Mouse (Mus musculus): ENCODE results near the gene Smg5. TPM values are rescaled to one million over a fixed set of nuclear protein-coding genes. Genes with fewer than 3 reads are reported as not detected.
A peak's percentile ranks its signal among the peaks of the same experiment; 100 is the strongest.

The Smg5 gene
- polyA plus RNA-seq, 1 experiment from 2014 or later: 52.0 TPM

DNA sequence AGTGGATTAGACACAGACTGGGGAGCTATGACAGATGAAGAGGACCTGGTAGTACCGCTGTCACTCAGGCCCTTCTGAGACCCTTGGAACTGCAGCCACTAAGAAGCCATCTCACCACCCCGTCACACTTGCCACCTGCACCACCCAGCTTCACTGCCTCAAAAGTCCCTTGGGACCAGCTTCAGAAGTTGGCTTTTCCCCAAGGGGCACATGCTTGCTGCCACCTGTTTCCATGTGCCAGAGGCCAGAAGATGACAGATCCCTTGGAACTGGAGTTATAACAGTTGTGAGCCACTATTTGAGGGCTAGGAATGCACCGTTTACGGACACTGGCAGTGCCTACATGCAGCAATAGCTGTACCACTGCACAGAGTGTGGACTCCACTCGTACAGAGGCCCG lies 59.2 kb downstream of the Smg5 start:
- peak; percentile 29 for DNase-seq (ENCODE audit: low spot score)
- Histone ChIP-seq H3K27me3 (replicated peaks; ENCODE audit: control insufficient read depth, insufficient read depth, low read length) (no peaks in the 10 kb centered on the region), H3K9me3 (ENCODE audit: control insufficient read depth, low read length) (no peaks in the 10 kb centered on the region), H3K9ac (ENCODE audit: low read depth, low read length) (no peak overlapping the region), H3K4me2 (no peak overlapping the region), H3K27ac (ENCODE audit: low read depth, low read length) (no peak overlapping the region), H3K36me3 (ENCODE audit: control insufficient read depth, insufficient read depth, low read length) (peaks cover 20% of the 10 kb centered on the region), H3K4me1 (replicated peaks; ENCODE audit: control insufficient read depth, insufficient read depth, low read length) (no peaks in the 10 kb centered on the region), H3K4me3 (ENCODE audit: low read depth, low read length) (no peak overlapping the region)
- ATAC-seq (replicated peaks; ENCODE audit: low FRiP score): no peak
- 92% methylated on average over 6 of the region's 6 CpGs for WGBS

DNA sequence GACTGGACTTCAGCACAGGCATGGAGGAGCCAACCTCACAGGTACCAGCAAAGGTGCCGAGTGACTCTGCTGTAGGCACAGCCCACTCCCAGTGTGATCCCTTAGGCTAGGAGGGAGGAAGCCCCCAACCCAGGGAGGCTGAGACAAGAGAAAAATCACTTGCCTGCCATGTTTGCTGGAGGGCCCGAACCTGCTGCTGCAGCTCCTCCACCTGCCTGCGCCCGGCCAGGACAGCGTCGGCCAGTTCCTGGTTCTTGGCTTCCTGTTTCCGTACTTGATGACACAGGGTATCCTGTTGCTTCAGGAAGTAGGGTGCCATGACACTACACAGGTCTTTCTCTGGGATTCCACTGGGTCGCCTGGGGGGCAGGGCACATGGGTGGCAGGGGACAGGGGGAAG lies 59.7 kb downstream of the Smg5 start:
- Histone ChIP-seq H3K9me3 (ENCODE audit: control insufficient read depth, low read length) (no peaks in the 10 kb centered on the region), H3K36me3 (ENCODE audit: control insufficient read depth, insufficient read depth, low read length) (peaks cover 22% of the 10 kb centered on the region), H3K9ac (ENCODE audit: low read depth, low read length) (no peak overlapping the region), H3K4me2 (no peak overlapping the region), H3K27me3 (replicated peaks; ENCODE audit: control insufficient read depth, insufficient read depth, low read length) (no peaks in the 10 kb centered on the region), H3K4me3 (ENCODE audit: low read depth, low read length) (no peak overlapping the region), H3K4me1 (replicated peaks; ENCODE audit: control insufficient read depth, insufficient read depth, low read length) (no peaks in the 10 kb centered on the region), H3K27ac (ENCODE audit: low read depth, low read length) (no peak overlapping the region)
- WGBS: 83% methylated on average over 8 of the region's 8 CpGs
- ATAC-seq (replicated peaks; ENCODE audit: low FRiP score): no peak
- DNase-seq (ENCODE audit: low spot score): no peak

DNA sequence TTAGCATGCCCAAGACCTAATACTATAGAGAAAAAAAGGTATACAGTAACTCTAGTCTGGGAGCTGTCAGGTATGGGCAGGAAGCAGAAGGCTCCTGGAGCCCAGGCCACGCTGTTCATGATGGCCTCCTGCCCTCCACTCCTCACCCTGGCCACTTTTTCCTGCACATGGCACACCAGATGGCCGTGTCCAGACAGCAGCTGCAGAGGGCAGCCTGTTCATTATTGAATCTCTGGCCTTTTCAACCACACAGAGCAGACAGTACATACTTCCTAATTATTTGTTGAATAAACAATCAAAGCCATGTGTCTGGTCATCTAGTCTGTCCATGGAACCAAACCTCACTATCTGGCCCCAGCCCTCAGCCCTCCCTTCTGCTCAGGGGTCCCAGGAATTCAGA lies 62.6 kb downstream of the Smg5 start:
- Histone ChIP-seq H3K36me3 (ENCODE audit: control insufficient read depth, insufficient read depth, low read length) (peaks cover 20% of the 10 kb centered on the region), H3K9me3 (ENCODE audit: control insufficient read depth, low read length) (no peaks in the 10 kb centered on the region), H3K9ac (ENCODE audit: low read depth, low read length) (no peak overlapping the region), H3K27me3 (replicated peaks; ENCODE audit: control insufficient read depth, insufficient read depth, low read length) (no peaks in the 10 kb centered on the region), H3K4me2 (no peak overlapping the region), H3K4me1 (replicated peaks; ENCODE audit: control insufficient read depth, insufficient read depth, low read length) (no peaks in the 10 kb centered on the region), H3K27ac (ENCODE audit: low read depth, low read length) (no peak overlapping the region), H3K4me3 (ENCODE audit: low read depth, low read length) (no peak overlapping the region)
- DNase-seq (ENCODE audit: low spot score) (no peak), ATAC-seq (replicated peaks; ENCODE audit: low FRiP score) (no peak)
- 88% methylated on average over 2 of the region's 2 CpGs for WGBS

DNA sequence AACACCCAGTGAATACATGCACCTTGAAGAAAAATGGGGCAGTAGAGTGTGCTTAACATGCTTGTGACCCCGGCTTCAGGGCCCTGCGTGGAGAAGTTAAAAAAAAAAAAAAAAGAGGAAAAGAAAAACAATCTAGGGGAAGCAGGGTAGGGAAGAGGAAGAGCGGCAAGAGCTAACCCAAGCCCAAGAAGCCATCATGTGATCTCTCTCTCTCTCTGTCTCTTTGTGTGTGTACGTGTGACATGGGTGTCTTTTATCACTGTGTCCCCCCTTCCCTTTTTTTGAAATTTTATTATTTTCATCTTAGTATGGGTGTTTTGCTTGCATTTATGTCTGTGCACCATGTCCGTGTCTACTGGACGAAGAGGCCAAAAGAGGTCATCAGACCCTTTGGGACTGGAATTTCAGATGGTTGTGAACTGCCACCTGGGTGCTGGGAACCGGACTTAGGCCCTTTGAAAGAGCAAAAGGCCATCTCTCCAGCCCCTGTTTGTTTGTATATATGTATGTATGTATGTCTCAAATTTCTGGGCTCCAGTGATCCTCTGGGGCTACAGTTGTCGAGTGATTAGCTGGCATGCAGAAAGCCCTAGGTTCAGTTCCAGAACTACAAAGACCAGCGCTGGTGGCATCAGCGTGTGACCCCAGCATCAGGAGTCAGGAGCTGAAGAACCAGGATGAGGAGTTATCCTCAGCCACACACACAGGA lies 67.6 kb downstream of the Smg5 start:
- 90% methylated on average over 10 of the region's 10 CpGs for WGBS
- Histone ChIP-seq H3K27me3 (replicated peaks; ENCODE audit: control insufficient read depth, insufficient read depth, low read length) (no peaks in the 10 kb centered on the region), H3K9me3 (ENCODE audit: control insufficient read depth, low read length) (no peaks in the 10 kb centered on the region), H3K36me3 (ENCODE audit: control insufficient read depth, insufficient read depth, low read length) (peaks cover 10% of the 10 kb centered on the region), H3K4me1 (replicated peaks; ENCODE audit: control insufficient read depth, insufficient read depth, low read length) (peaks cover 12% of the 10 kb centered on the region), H3K27ac (ENCODE audit: low read depth, low read length) (no peak overlapping the region), H3K4me2 (no peak overlapping the region), H3K4me3 (ENCODE audit: low read depth, low read length) (no peak overlapping the region), H3K9ac (ENCODE audit: low read depth, low read length) (no peak overlapping the region)
- DNase-seq (ENCODE audit: low spot score) (no peak), ATAC-seq (replicated peaks; ENCODE audit: low FRiP score) (no peak)

DNA sequence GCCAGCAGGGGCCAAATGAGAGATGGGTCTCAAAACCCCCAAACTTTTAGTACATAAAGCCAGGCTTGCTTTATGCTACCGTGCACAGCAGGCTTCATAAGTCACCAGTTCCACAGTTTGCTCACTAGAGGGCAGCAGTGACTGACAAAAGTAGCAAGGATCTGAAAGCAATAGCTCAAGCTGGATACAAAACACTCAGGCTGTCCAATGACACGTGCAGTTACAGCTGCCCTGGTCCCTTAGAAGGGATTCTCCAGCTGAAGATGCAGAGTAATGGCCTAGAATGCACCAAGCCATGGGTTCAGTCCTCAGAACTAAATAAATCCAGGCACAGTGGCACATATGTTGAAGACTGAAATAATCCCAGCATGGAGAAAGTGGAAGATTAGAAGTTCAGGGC lies 71.0 kb downstream of the Smg5 start:
- H3K27me3 ChIP-seq (replicated peaks; ENCODE audit: control insufficient read depth, insufficient read depth, low read length): no peaks in the 10 kb centered on the region
- DNase-seq (ENCODE audit: low spot score) (peak; percentile 55), ATAC-seq (replicated peaks; ENCODE audit: low FRiP score) (no peak)
- no peak overlapping the region for H3K9ac ChIP-seq (ENCODE audit: low read depth, low read length)
- H3K4me3 ChIP-seq (ENCODE audit: low read depth, low read length): no peak overlapping the region
- peak overlapping the region; percentile 25; the same call in 1 of the 2 replicates for H3K4me2 ChIP-seq
- no peak overlapping the region; the same call in 1 of the 2 replicates for H3K27ac ChIP-seq (ENCODE audit: low read depth, low read length)
- peaks cover 35% of the 10 kb centered on the region for H3K4me1 ChIP-seq (replicated peaks; ENCODE audit: control insufficient read depth, insufficient read depth, low read length)
- no peaks in the 10 kb centered on the region for H3K9me3 ChIP-seq (ENCODE audit: control insufficient read depth, low read length)
- peaks cover 7% of the 10 kb centered on the region for H3K36me3 ChIP-seq (ENCODE audit: control insufficient read depth, insufficient read depth, low read length)
- 4% methylated on average over 2 of the region's 2 CpGs for WGBS

DNA sequence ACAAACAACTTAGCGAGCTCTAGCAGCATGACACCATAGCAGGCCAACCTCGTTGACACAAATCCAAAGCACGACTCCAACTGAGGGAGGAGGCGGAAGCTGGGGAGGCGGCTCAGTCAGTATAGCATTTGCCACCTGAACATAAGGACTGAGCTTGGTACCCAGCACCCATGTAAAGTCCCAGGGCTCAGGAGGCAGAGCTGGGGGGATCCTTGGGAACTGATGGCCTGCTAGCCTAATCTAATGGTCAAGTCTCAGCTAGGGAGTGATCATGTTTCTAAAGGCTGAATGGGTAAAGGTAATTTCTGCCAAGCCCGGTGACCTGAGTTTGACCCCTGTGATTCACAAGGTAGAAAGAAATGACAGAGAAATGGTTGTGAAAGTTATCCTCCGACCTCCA lies 71.5 kb downstream of the Smg5 start:
- no peak overlapping the region for H3K4me3 ChIP-seq (ENCODE audit: low read depth, low read length)
- peaks cover 11% of the 10 kb centered on the region for H3K36me3 ChIP-seq (ENCODE audit: control insufficient read depth, insufficient read depth, low read length)
- no peak overlapping the region; the same call in 1 of the 2 replicates for H3K27ac ChIP-seq (ENCODE audit: low read depth, low read length)
- H3K27me3 ChIP-seq (replicated peaks; ENCODE audit: control insufficient read depth, insufficient read depth, low read length): no peaks in the 10 kb centered on the region
- H3K9me3 ChIP-seq (ENCODE audit: control insufficient read depth, low read length): no peaks in the 10 kb centered on the region
- WGBS: 61% methylated on average over 7 of the region's 7 CpGs
- DNase-seq (ENCODE audit: low spot score): peak; percentile 29
- ATAC-seq (replicated peaks; ENCODE audit: low FRiP score): no peak
- H3K9ac ChIP-seq (ENCODE audit: low read depth, low read length): no peak overlapping the region
- H3K4me2 ChIP-seq: no peak overlapping the region
- H3K4me1 ChIP-seq (replicated peaks; ENCODE audit: control insufficient read depth, insufficient read depth, low read length): peaks cover 37% of the 10 kb centered on the region

DNA sequence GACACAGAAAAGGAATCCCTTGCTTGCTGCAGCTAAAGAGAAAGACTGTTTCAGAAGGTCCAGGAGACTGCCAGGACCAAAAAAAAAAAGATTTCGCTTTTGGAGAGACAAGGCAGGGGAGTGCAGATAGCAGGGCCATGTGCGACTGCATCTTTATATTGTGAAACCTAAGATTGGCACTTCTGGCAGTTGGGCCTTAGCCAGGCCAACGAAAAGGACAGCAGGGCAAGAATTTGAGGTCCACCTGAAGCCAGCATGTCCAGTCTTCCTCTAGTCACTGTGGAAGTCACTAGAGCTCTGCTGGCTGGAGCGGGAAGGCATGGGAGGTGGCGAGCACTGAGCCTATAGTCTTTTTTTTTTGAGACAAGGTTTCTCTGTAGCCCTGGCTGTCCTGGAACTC lies 72.9 kb downstream of the Smg5 start:
- peak overlapping the region; percentile 91 for H3K4me2 ChIP-seq
- peaks cover 37% of the 10 kb centered on the region for H3K4me1 ChIP-seq (replicated peaks; ENCODE audit: control insufficient read depth, insufficient read depth, low read length)
- H3K4me3 ChIP-seq (ENCODE audit: low read depth, low read length): peak overlapping the region; percentile 80
- H3K27ac ChIP-seq (ENCODE audit: low read depth, low read length): peak overlapping the region; percentile 91; the same call in 1 of the 2 replicates
- no peak for ATAC-seq (replicated peaks; ENCODE audit: low FRiP score)
- DNase-seq (ENCODE audit: low spot score): peak; percentile 35
- H3K9me3 ChIP-seq (ENCODE audit: control insufficient read depth, low read length): no peaks in the 10 kb centered on the region
- 56% methylated on average over 5 of the region's 5 CpGs for WGBS
- H3K36me3 ChIP-seq (ENCODE audit: control insufficient read depth, insufficient read depth, low read length): peaks cover 12% of the 10 kb centered on the region
- H3K9ac ChIP-seq (ENCODE audit: low read depth, low read length): peak overlapping the region; percentile 97
- no peaks in the 10 kb centered on the region for H3K27me3 ChIP-seq (replicated peaks; ENCODE audit: control insufficient read depth, insufficient read depth, low read length)

DNA sequence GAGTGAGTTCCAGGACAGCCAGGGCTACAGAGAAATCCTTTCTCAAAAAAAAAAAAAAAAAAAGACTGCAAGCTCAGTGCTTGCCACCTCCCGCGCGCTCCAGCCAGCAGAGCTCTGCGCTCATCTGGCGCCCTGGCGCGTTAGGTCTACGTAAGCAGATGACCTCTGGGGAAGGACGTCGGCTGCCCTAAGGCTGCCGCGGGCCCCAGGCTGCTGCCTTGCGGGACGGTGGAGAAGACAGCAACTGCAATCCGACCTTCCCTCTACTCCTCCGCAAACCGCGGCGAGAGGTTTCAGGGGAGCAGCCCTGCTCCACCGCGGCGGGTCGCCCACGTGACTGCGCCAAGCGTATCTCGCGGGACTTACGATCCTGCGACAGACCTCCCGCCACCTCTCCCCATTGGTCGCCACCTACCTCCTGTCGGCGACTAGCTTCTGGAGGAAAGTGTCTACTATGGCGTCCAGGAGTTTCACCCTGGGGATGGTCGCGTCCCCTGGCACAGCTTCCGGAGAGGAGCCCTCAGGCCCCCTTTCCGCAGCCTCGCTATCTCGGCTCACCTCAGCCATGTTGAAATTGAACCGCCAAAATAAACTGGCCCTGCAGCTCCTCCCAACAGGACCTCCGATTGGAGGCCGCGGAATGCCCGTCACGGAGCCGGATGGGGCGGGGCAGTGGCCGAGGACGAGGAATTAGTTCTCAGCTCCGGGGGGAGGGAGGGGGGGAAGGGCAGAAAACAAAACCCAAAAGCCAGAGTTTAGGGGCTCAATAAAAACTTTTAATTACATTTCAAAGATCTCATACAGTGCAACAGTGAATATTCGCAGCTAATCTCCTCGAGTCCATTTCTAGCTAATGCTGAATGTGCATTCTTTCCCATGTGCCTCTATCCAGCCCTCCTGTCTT lies 73.9 kb downstream of the Smg5 start, which contains the start of gene Pmf1:
Gene Pmf1 (minus strand): TSS at position 591 of the 904 bp plus-strand sequence.
- H3K9me3 ChIP-seq (ENCODE audit: control insufficient read depth, low read length): no peaks in the 10 kb centered on the region
- WGBS: under 1% methylated on average over 54 of the region's 54 CpGs
- peaks cover 37% of the 10 kb centered on the region for H3K4me1 ChIP-seq (replicated peaks; ENCODE audit: control insufficient read depth, insufficient read depth, low read length)

More for the DNA sequence above, 73.9 kb downstream of the Smg5 start, which contains the start of gene Pmf1:
- no peaks in the 10 kb centered on the region for H3K27me3 ChIP-seq (replicated peaks; ENCODE audit: control insufficient read depth, insufficient read depth, low read length)
- ATAC-seq (replicated peaks; ENCODE audit: low FRiP score) (peak; percentile 92), DNase-seq (ENCODE audit: low spot score) (peak; percentile 93)
- H3K9ac ChIP-seq (ENCODE audit: low read depth, low read length): peak within 1 kb of the TSS; percentile 97
- H3K36me3 ChIP-seq (ENCODE audit: control insufficient read depth, insufficient read depth, low read length): peaks cover 11% of the 10 kb centered on the region; the same call in 1 of the 2 replicates
- H3K4me2 ChIP-seq: peak within 1 kb of the TSS; percentile 91
- peak within 1 kb of the TSS; percentile 80 for H3K4me3 ChIP-seq (ENCODE audit: low read depth, low read length)
- peak within 1 kb of the TSS; percentile 91 for H3K27ac ChIP-seq (ENCODE audit: low read depth, low read length)
